Mouse (Mus musculus): Measurements from ENCODE around the gene Cxcr5.

DNA sequence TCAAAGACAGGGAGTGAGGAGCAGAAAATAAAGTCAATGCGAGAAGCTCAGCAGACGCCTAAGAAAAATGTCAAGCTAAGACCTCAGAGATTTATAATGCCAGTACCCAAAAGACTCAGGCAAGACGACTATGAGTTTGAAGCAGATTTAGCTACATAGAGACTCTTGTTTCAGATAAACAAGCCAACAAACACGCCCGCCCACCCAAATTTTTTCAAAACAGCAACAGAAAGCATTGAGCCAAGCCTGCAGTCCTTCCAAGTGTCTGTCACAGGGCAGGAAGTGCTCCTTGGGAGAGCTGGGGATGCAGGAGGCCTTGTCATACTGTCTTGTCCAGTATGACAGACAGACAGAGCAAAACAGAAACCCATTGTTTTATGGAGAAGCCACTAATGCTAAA is 38.0 kb downstream of the Cxcr5 start:
- TF ChIP-seq CTCF (IDR thresholded peaks at IDR 0.05; ENCODE audit: borderline replicate concordance, insufficient read depth, low read length), result no peak
- no peak for TF ChIP-seq POLR2A (IDR thresholded peaks at IDR 0.05; ENCODE audit: low read depth, low read length)

Measured in embryonic fibroblast, embryonic 13.5 days (primary cell).